Mouse (Mus musculus) midbrain, embryonic 15.5 days (tissue): ENCODE data around the gene Msi2. TPM values are rescaled to one million over a fixed set of nuclear protein-coding genes. Genes with fewer than 3 reads are reported as not detected.

Source experiments
- ATAC-seq: fragments of 200-750 bp; cut with Nextera tagmentation; replicated peaks from 2 replicates; pipeline ENCODE4 v1.8.0; 2017; ENCODE audit warnings: moderate TSS enrichment
- H3K27ac ChIP-seq: fragments of 300-500 bp; sonication (generic); 2 replicates; pipeline ENCODE4 v1.5.1; 2015; ENCODE audit warnings: mild to moderate bottlenecking, inconsistent platforms
- H3K27me3 ChIP-seq: fragments of 300-500 bp; sonication (generic); replicated peaks from 2 replicates; pipeline ENCODE4 v1.6.1; 2015; ENCODE audit warnings: inconsistent platforms
- H3K36me3 ChIP-seq: fragments of 300-500 bp; sonication (generic); replicated peaks from 2 replicates; pipeline ENCODE4 v1.6.1; 2015; ENCODE audit warnings: inconsistent platforms
- H3K4me1 ChIP-seq: fragments of 300-500 bp; sonication (generic); 2 replicates; pipeline ENCODE4 v1.6.1; 2015; ENCODE audit warnings: inconsistent platforms
- H3K4me2 ChIP-seq: fragments of 300-500 bp; sonication (generic); 2 replicates; pipeline ENCODE4 v1.6.1; 2015; ENCODE audit warnings: inconsistent platforms, mild to moderate bottlenecking, moderate library complexity
- H3K4me3 ChIP-seq: fragments of 300-500 bp; sonication (generic); 2 replicates; pipeline ENCODE4 v1.5.1; 2015; ENCODE audit warnings: mild to moderate bottlenecking, inconsistent platforms
- H3K9ac ChIP-seq: fragments of 300-500 bp; sonication (generic); 2 replicates; pipeline ENCODE4 v1.6.1; 2015; ENCODE audit warnings: mild to moderate bottlenecking, inconsistent platforms
- H3K9me3 ChIP-seq: fragments of 300-500 bp; sonication (generic); 2 replicates; pipeline ENCODE4 v1.6.1; 2016; ENCODE audit warnings: inconsistent platforms
- WGBS: fragments of 180-500 bp; shearing (Covaris S2); methylation state at CpG from one replicate; pipeline ENCODE4 v1.1.7; 2015; ENCODE audit warnings: mixed read lengths; 5-methylcytosine and 5-hydroxymethylcytosine counted together
- polyA plus RNA-seq: library from polyadenylated mRNA; unstranded; fragments of >200 nt; fragmentation: Nextera tagmentation; extraction: Ambion mirVana; gene quantifications from 2 replicates; pipeline ENCODE4 v1.2.1, GENCODE M21; 2015

Msi2 gene
- polyA plus RNA-seq, 1 experiment from 2014 or later = 33.6 TPM

DNA sequence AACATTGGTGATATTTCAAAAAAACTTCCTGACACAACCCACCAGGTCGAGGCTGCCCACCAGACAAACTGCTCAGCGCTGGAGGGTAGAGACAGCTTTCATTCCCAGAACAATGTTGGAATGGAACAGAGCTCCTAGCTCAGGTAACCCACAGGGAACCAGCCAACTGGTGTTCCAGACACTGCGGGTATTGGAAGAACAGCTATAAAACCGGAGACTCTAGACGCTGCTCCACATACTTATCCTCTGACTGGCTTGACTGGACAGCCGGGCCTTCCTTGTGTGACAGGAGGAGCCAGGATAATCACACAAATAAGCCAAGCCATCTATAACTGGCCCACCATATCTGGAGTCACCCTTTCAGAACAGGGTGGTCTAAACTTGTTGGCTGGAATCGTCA is 169.9 kb downstream of the Msi2 start:
- Histone ChIP-seq H3K9ac (no peak overlapping the region), H3K4me3 (no peak overlapping the region), H3K4me2 (no peak overlapping the region), H3K27me3 (no peaks in the 10 kb centered on the region), H3K4me1 (peaks cover 69% of the 10 kb centered on the region), H3K9me3 (no peaks in the 10 kb centered on the region), H3K36me3 (no peaks in the 10 kb centered on the region), H3K27ac (peak overlapping the region; percentile 1; the same call in 1 of the 2 replicates)
- WGBS = 75% methylated on average over 7 of the region's 7 CpGs
- no peak for ATAC-seq

DNA sequence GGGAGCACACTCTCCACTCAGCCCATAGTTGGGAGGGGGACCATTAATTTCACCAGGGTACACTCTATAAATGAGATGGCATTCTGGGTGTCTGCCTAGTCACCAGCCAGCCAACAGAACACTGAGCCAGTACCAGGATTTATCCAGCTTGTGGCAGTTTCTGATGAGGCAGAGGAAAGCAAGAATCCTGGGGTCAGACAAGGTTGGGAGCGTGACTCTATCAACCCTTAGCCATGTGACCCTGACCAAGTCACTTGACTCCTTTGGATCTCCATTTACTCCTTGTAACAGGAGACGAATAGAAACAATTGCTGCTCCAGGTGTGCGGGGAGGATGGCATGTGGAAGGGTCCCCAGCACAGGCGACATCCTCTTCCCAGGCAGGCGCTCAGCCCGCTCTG is 174.5 kb downstream of the Msi2 start:
- WGBS = 89% methylated on average over 6 of the region's 6 CpGs
- Histone ChIP-seq H3K4me2 (no peak overlapping the region), H3K27me3 (no peaks in the 10 kb centered on the region), H3K4me3 (no peak overlapping the region), H3K27ac (no peak overlapping the region), H3K9ac (no peak overlapping the region), H3K4me1 (peaks cover 57% of the 10 kb centered on the region), H3K36me3 (no peaks in the 10 kb centered on the region), H3K9me3 (no peaks in the 10 kb centered on the region)
- no peak for ATAC-seq

DNA sequence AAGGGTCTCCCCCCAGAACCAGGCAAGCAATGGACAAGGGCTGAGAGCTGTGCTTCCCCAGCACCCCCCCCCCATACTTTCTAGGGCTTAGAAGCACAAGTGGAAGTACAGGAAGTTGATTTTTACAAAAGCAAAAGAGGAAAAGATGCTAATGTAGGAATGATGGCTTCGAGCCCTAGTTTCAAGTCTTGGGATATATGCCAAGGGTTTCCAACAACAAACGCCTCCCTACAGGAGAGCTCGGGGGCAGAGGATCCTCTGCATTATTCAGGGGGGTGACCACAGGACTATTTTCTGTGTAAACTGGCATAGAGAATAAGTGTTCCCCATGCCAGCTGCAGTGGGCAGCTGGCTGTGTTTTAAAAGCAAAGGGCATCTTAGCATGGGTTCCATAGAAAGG is 175.5 kb downstream of the Msi2 start:
- Histone ChIP-seq H3K27ac (peak overlapping the region; percentile 54), H3K4me2 (no peak overlapping the region), H3K4me1 (peaks cover 56% of the 10 kb centered on the region), H3K9ac (no peak overlapping the region), H3K9me3 (no peaks in the 10 kb centered on the region), H3K27me3 (no peaks in the 10 kb centered on the region), H3K4me3 (no peak overlapping the region), H3K36me3 (no peaks in the 10 kb centered on the region)
- WGBS = 45% methylated on average over 3 of the region's 3 CpGs
- no peak for ATAC-seq

DNA sequence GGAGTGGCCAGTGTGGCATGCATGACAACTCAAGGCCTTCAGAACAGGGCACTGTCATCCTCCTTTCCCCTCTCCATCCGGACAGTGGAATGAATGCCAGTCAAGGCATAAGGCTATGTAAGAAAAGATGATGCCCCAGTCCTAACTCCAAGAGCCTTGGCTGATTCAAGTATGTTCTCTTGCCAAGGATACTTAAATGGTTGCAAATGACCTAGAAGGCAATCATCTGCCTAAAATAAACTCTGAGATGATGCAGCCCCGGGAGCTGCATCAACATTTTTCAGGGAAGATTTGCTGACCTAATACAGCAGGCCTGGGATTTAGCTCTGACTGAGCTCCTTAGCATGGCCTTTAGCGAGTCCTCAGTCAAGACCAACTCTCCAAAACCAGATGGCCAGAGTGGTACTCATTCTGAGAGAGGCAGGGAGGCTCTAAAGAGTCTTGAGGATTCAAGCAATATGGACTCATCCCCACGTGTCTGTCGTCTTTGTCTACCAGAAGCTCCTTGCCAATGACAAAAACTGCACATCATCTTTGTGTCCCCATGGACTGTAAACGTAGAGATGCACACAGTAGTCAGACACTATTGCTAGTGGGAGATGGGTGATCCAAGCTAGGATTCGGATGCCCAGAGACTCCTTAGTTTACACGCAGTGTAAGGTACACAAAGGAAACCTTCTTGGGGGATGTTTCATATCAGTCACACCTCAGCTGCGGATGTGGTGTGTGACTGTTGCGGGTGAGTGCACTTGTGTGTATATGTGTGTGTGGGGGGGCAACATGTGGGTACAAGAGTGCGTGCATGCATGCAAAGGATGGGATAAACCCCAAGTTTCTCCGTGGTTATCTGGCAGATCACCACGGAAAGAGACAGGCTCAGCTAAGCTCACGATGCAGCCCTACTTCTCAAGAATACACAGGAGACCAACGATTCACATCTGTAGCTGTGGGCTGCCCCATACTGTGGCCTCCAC is 176.4 kb downstream of the Msi2 start:
- ATAC-seq = no peak
- WGBS = 76% methylated on average over 15 of the region's 15 CpGs
- no peaks in the 10 kb centered on the region for H3K9me3 ChIP-seq
- peaks cover 57% of the 10 kb centered on the region for H3K4me1 ChIP-seq
- no peaks in the 10 kb centered on the region for H3K27me3 ChIP-seq
- no peak overlapping the region for H3K4me3 ChIP-seq
- H3K27ac ChIP-seq = peak overlapping the region; percentile 54
- no peak overlapping the region for H3K9ac ChIP-seq
- H3K36me3 ChIP-seq = no peaks in the 10 kb centered on the region
- H3K4me2 ChIP-seq = no peak overlapping the region

DNA sequence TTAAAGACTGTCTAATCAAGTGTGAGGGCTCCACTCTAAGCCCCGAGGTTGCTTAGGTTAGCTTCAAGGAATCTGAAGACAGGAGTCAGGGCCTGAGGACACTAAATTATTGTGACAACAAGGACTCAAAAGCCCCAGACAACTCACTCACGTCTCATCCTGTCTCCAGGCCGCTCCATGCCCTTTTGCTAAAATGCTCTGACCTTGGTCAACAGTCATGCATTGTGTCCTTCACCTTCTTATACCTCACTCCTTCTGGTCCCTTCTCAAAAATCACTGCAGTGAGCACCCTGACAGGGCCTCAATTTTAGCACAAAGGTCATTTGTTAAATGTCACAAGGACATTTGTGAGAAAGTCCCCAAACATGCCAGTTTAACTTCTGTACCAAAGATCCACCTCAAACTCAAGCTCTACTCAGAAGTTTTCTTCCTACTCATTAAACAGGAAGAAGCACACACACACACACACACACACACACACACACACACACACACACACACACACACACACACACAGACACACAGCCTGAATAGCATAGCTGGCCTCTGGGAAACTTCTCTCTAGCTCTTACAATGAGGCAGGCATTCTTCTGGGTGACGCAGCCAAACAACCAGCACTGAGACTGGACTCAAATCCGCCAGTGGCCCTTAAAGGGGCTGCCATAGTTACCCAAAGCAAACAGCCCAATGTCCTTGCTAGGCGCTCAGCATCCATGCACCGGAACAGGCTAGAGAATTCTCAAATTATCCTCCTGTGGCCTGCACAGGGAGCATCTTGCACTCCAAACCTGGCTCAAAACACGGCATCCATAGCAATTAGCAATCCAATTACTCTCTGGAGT is 178.5 kb downstream of the Msi2 start:
- H3K4me3 ChIP-seq = no peak overlapping the region
- H3K4me2 ChIP-seq = no peak overlapping the region
- no peaks in the 10 kb centered on the region for H3K36me3 ChIP-seq
- no peak overlapping the region for H3K9ac ChIP-seq
- ATAC-seq = no peak
- no peaks in the 10 kb centered on the region for H3K27me3 ChIP-seq
- peak overlapping the region; percentile 56; the same call in 1 of the 2 replicates for H3K27ac ChIP-seq
- no peaks in the 10 kb centered on the region for H3K9me3 ChIP-seq
- peaks cover 74% of the 10 kb centered on the region for H3K4me1 ChIP-seq
- WGBS = 41% methylated on average over 8 of the region's 8 CpGs

DNA sequence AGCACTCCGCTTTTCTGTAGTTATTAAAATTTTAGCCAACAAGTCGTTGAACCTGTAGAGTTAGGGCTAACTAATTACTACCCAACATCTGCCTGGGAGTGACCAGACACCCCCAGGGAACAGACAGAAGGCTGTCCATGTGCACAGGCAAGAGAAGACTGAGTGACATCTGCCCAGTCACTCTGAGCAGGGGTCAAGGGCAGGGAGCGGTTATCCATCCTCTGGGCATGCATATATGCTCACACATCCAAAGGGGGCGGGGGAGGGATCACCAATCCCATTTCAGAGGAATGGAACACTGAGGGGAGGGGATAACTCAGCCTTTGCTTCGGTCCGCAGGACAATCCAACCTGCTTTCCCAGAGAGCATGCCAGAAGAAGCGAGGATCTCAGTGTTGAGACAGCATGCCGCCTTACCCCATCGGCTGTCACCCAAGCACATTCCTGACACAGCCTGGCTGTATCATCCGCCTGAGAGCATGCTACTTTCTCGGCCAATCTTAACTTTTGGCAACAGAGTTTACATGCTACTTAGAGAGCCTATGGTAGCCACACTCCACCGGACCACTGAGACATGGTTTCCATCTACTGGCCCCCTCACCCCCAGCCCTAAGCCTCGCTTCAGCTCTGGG is 179.5 kb downstream of the Msi2 start:
- H3K27me3 ChIP-seq = no peaks in the 10 kb centered on the region
- ATAC-seq = no peak
- H3K9ac ChIP-seq = no peak overlapping the region
- H3K4me3 ChIP-seq = no peak overlapping the region
- H3K9me3 ChIP-seq = no peaks in the 10 kb centered on the region
- H3K4me2 ChIP-seq = no peak overlapping the region
- WGBS = 72% methylated on average over 13 of the region's 13 CpGs
- H3K36me3 ChIP-seq = no peaks in the 10 kb centered on the region
- H3K27ac ChIP-seq = peak overlapping the region; percentile 56; the same call in 1 of the 2 replicates
- H3K4me1 ChIP-seq = peaks cover 84% of the 10 kb centered on the region

GRCm38 (mm10) chr11:88537344-88537743 is 181.0 kb downstream of the Msi2 start:
- H3K4me3 ChIP-seq = no peak overlapping the region
- H3K9ac ChIP-seq = no peak overlapping the region
- no peaks in the 10 kb centered on the region for H3K27me3 ChIP-seq
- no peaks in the 10 kb centered on the region for H3K9me3 ChIP-seq
- ATAC-seq = no peak
- H3K4me2 ChIP-seq = no peak overlapping the region
- no peaks in the 10 kb centered on the region for H3K36me3 ChIP-seq
- 61% methylated on average over 7 of the region's 7 CpGs for WGBS
- peaks cover 76% of the 10 kb centered on the region for H3K4me1 ChIP-seq
- H3K27ac ChIP-seq = peak overlapping the region; percentile 19; the same call in 1 of the 2 replicates

DNA sequence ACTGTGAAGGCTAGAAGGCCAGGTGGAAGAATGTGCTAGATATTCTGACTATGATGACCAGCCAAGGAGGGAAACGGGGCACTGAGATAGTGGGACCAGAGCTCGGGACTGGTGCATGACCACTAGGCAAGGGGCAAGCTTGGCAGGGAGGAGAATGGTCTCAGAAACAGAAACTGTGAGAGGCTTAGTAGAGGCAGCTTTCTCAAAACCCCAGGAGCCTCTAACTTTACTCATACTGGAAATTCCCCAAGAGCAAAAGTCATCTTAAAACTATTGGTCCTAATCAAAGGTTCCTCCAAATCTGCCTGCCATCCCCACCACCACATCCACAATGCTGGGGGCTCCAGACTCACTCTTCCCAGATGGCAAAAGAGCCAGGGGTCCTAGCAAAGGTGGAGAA is 181.5 kb downstream of the Msi2 start:
- no peak overlapping the region for H3K9ac ChIP-seq
- H3K36me3 ChIP-seq = no peaks in the 10 kb centered on the region
- WGBS = 98% methylated on average over 2 of the region's 2 CpGs
- no peak for ATAC-seq
- H3K9me3 ChIP-seq = no peaks in the 10 kb centered on the region
- H3K27ac ChIP-seq = peak overlapping the region; percentile 19; the same call in 1 of the 2 replicates
- H3K4me2 ChIP-seq = no peak overlapping the region
- no peak overlapping the region for H3K4me3 ChIP-seq
- no peaks in the 10 kb centered on the region for H3K27me3 ChIP-seq
- peaks cover 71% of the 10 kb centered on the region for H3K4me1 ChIP-seq

- Histone ChIP-seq H3K9ac (no peak overlapping the region; the same call in 1 of the 2 replicates), H3K27ac (peak overlapping the region; percentile 77), H3K4me2 (0 out of 2 replicates have a peak overlapping the region, but pooled peaks have one; percentile 2), H3K27me3 (no peaks in the 10 kb centered on the region), H3K36me3 (no peaks in the 10 kb centered on the region), H3K9me3 (no peaks in the 10 kb centered on the region), H3K4me3 (no peak overlapping the region), H3K4me1 (peaks cover 60% of the 10 kb centered on the region)
- 5% methylated on average over 11 of the region's 11 CpGs for WGBS
- ATAC-seq = no peak; the same call in 1 of the 2 replicates
These were observed 183.9 kb downstream of the Msi2 start for GRCm38 (mm10) chr11:88534331-88534929.

- WGBS = 83% methylated on average over 2 of the region's 2 CpGs
- no peak overlapping the region for H3K9ac ChIP-seq
- H3K27ac ChIP-seq = no peak overlapping the region
- H3K36me3 ChIP-seq = no peaks in the 10 kb centered on the region
- H3K4me2 ChIP-seq = no peak overlapping the region
- H3K27me3 ChIP-seq = no peaks in the 10 kb centered on the region
- peaks cover 61% of the 10 kb centered on the region for H3K4me1 ChIP-seq
- H3K4me3 ChIP-seq = no peak overlapping the region
- no peak for ATAC-seq
- no peaks in the 10 kb centered on the region for H3K9me3 ChIP-seq
These were observed 186.3 kb downstream of the Msi2 start for GRCm38 (mm10) chr11:88532016-88532415.

DNA sequence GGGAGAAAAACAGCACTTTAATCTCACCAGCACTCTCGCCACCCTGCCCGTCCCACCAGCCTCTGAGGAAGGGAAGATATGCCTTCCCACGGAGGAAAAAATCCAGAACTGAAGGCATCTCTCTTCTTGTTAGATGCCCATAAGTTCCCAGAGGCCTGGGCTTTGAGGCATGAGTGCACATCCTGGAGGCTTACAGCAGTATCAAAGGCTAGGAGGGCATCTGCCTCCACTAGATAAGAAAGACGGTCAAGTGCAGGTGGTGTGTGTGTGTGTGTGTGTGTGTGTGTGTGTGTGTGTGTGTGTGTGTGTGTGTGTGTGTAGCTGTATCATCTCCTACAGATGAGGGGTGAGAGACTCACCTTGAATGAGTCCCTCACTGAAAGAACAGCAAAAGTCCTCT is 188.3 kb downstream of the Msi2 start:
- Histone ChIP-seq H3K27me3 (no peaks in the 10 kb centered on the region), H3K4me2 (no peak overlapping the region), H3K4me3 (no peak overlapping the region), H3K27ac (no peak overlapping the region; the same call in 1 of the 2 replicates), H3K36me3 (no peaks in the 10 kb centered on the region), H3K4me1 (peaks cover 63% of the 10 kb centered on the region), H3K9ac (no peak overlapping the region), H3K9me3 (no peaks in the 10 kb centered on the region)
- 78% methylated on average over 4 of the region's 4 CpGs for WGBS
- ATAC-seq = no peak
